Mouse (Mus musculus): Measurements from ENCODE around the gene Dock3.
A peak's percentile ranks its signal among the peaks of the same experiment; 100 is the strongest.

- TF ChIP-seq POLR2A (IDR thresholded peaks at IDR 0.05; ENCODE audit: insufficient read depth, low read length) (no peak), CTCF (IDR thresholded peaks at IDR 0.05; ENCODE audit: low read depth, low read length) (peak; percentile 1)
Observed at GRCm38 (mm10) chr9:107164825-107165224, 66.9 kb downstream of the Dock3 start.

Data from ES-Bruce4 (cell line).